In the genomic region with DNA sequence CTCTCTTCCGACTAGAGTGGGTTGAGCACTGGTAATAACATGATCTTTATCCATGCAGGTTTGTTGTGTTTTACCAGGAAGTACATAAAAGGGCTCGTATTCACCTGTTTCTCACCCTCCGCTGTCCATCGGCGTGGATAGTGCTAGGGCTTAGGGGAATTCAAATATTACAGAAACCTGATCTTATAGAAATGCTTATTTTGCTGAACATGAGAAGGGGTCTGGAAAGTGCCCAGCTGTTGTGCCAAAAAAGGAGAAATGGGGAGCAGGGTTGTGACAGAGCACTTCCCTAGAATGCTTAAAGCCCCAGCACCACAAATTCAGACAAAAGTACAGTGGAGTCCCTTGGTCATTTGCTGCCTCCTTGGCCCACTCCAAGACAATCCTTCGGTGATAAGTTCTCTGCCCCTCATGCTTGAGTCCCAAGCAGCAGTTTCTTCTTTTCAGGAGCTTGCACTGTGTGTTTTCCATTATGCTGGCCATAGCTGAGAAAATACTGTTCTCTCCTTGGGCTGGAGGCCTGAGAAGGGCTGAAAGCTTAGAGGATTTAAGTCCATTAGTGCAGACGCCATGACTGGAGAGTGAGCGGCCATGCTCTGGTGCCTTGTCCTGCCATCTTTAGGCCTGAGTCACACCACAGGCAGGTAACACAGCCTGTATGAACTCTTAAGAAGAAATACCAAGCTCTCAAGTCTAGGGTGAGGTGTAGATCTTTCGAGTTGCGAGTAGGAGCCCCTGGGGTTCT, we compare ENCODE assay signal across 7 mouse cellular contexts. TPM values are rescaled to one million over a fixed set of nuclear protein-coding genes. Genes with fewer than 3 reads are reported as not detected.
A peak's percentile ranks its signal among the peaks of the same experiment; 100 is the strongest.
DNase-seq lines count a peak whose midpoint lies in the region; ATAC-seq and TF ChIP-seq lines count a peak whose summit lies in the region.

No protein-coding gene starts in this region.

- H3K9me3 ChIP-seq in megakaryocyte, embryonic 14.5 days, result no peaks in the 10 kb centered on the region
- no peaks in the 10 kb centered on the region for H3K9me3 ChIP-seq in forebrain, embryonic 16.5 days (ENCODE audit: control insufficient read depth, low read length)
- H3K9me3 ChIP-seq in liver, embryonic 11.5 days (ENCODE audit: control insufficient read depth, low read length), result no peaks in the 10 kb centered on the region
- no peaks in the 10 kb centered on the region for H3K9me3 ChIP-seq in stomach, postnatal 0 days (ENCODE audit: control insufficient read depth, low read length)

- peak overlapping the region; percentile 62 for H3K9ac ChIP-seq in forebrain, embryonic 16.5 days (replicated peaks; ENCODE audit: low read depth, low read length)
- peak overlapping the region; percentile 74 for H3K9ac ChIP-seq in liver, embryonic 11.5 days (ENCODE audit: low read depth, low read length)
- peak overlapping the region; percentile 72 for H3K9ac ChIP-seq in stomach, postnatal 0 days (ENCODE audit: low read length)

- H3K4me3 ChIP-seq in megakaryocyte, embryonic 14.5 days (replicated peaks), result peak overlapping the region; percentile 100
- H3K4me3 ChIP-seq in forebrain, embryonic 16.5 days (replicated peaks; ENCODE audit: low read length), result no peak overlapping the region; the same call in 1 of the 2 replicates
- H3K4me3 ChIP-seq in liver, embryonic 11.5 days (ENCODE audit: low read depth, low read length), result peak overlapping the region; percentile 88
- peak overlapping the region; percentile 70; the same call in 1 of the 2 replicates for H3K4me3 ChIP-seq in stomach, postnatal 0 days (ENCODE audit: low read depth, low read length)

- 82% methylated on average over 10 of the region's 10 CpGs for WGBS in forebrain, embryonic 16.5 days
- WGBS in liver, embryonic 11.5 days, result 79% methylated on average over 10 of the region's 10 CpGs
- WGBS in stomach, postnatal 0 days, result 74% methylated on average over 10 of the region's 10 CpGs

- no peaks in the 10 kb centered on the region for H3K27me3 ChIP-seq in megakaryocyte, embryonic 14.5 days (replicated peaks)
- H3K27me3 ChIP-seq in forebrain, embryonic 16.5 days (replicated peaks; ENCODE audit: control insufficient read depth, insufficient read depth, low read length), result 0 out of 2 replicates have a peak, but pooled peaks cover 4% of the 10 kb centered on the region
- no peaks in the 10 kb centered on the region; the same call in 1 of the 2 replicates for H3K27me3 ChIP-seq in liver, embryonic 11.5 days (replicated peaks; ENCODE audit: control insufficient read depth, insufficient read depth, low read length)
- H3K27me3 ChIP-seq in stomach, postnatal 0 days (ENCODE audit: control insufficient read depth, insufficient read depth, low read length), result no peaks in the 10 kb centered on the region

- H3K36me3 ChIP-seq in megakaryocyte, embryonic 14.5 days (replicated peaks; ENCODE audit: low read length), result peaks cover 43% of the 10 kb centered on the region
- no peaks in the 10 kb centered on the region for H3K36me3 ChIP-seq in forebrain, embryonic 16.5 days (ENCODE audit: control insufficient read depth, insufficient read depth)
- H3K36me3 ChIP-seq in liver, embryonic 11.5 days (ENCODE audit: control insufficient read depth, insufficient read depth, low read length), result peaks cover 10% of the 10 kb centered on the region; the same call in 1 of the 2 replicates
- peaks cover 4% of the 10 kb centered on the region; the same call in 1 of the 2 replicates for H3K36me3 ChIP-seq in stomach, postnatal 0 days (ENCODE audit: control insufficient read depth, insufficient read depth, low read length)

- TF ChIP-seq CTCF in stomach, postnatal 0 days (IDR thresholded peaks at IDR 0.05; ENCODE audit: low read depth), result no peak

- H3K27ac ChIP-seq in forebrain, embryonic 16.5 days (ENCODE audit: low read length), result no peak overlapping the region
- no peak overlapping the region for H3K27ac ChIP-seq in liver, embryonic 11.5 days (ENCODE audit: low read depth, low read length)
- H3K27ac ChIP-seq in stomach, postnatal 0 days (replicated peaks), result no peak overlapping the region

- DNase-seq in liver, embryonic 11.5 days (ENCODE audit: low spot score), result no peak
- no peak for DNase-seq in stomach, postnatal 0 days (ENCODE audit: low spot score)
- no peak for DNase-seq in adrenal gland, postnatal 14 days
- DNase-seq in urinary bladder, postnatal 4 days (ENCODE audit: low spot score in 2 of 2), result no peak

- no peak for ATAC-seq in megakaryocyte, adult 5-6 weeks (ENCODE audit: poor library complexity, severe bottlenecking)
- ATAC-seq in forebrain, embryonic 16.5 days, result no peak
- ATAC-seq in liver, embryonic 11.5 days (replicated peaks; ENCODE audit: low FRiP score), result no peak
- no peak for ATAC-seq in stomach, postnatal 0 days (ENCODE audit: low FRiP score, low TSS enrichment)

- TF ChIP-seq EP300 in stomach, postnatal 0 days (optimal IDR thresholded peaks at IDR 0.05), result no peak

- peaks cover 35% of the 10 kb centered on the region for H3K4me1 ChIP-seq in megakaryocyte, embryonic 14.5 days
- H3K4me1 ChIP-seq in forebrain, embryonic 16.5 days (replicated peaks; ENCODE audit: control insufficient read depth, insufficient read depth, low read length), result peaks cover 17% of the 10 kb centered on the region
- peaks cover 9% of the 10 kb centered on the region for H3K4me1 ChIP-seq in liver, embryonic 11.5 days (replicated peaks; ENCODE audit: control insufficient read depth, insufficient read depth, low read length)
- H3K4me1 ChIP-seq in stomach, postnatal 0 days (replicated peaks; ENCODE audit: control insufficient read depth, insufficient read depth), result no peaks in the 10 kb centered on the region

- H3K4me2 ChIP-seq in forebrain, embryonic 16.5 days (ENCODE audit: low read length), result peak overlapping the region; percentile 88
- H3K4me2 ChIP-seq in liver, embryonic 11.5 days, result peak overlapping the region; percentile 89
- H3K4me2 ChIP-seq in stomach, postnatal 0 days (replicated peaks; ENCODE audit: low read depth), result peak overlapping the region; percentile 92

RNA-seq across cellular contexts. Expression of a gene that starts 1.4 kb away (rescaled TPM):
- polyA plus RNA-seq in megakaryocyte, embryonic 14.5 days (2012; ENCODE audit: insufficient read depth, low replicate concordance), result 2.0 and 2.8 TPM in 2 replicates
- 3.7 and 4.0 TPM in 2 replicates for total RNA-seq in megakaryocyte, adult 5-6 weeks (2015)
- total RNA-seq in megakaryocyte, adult 5-6 weeks (2017), result 8.4 and 13.0 TPM in 2 replicates
- polyA plus RNA-seq in forebrain, embryonic 16.5 days (2015; fragmentation: Nextera tagmentation; extraction: Ambion mirVana), result 14.4 and 17.8 TPM in 2 replicates
- polyA plus RNA-seq in liver, embryonic 11.5 days (2014; fragmentation: Nextera tagmentation; extraction: Ambion mirVana), result 38.3 and 38.6 TPM in 2 replicates
- polyA plus RNA-seq in stomach, postnatal 0 days (2015; fragmentation: Nextera tagmentation; extraction: Ambion mirVana), result 24.1 and 25.1 TPM in 2 replicates
- total RNA-seq in adrenal gland, postnatal 14 days (2021), result 40.6 and 43.0 TPM in 2 replicates

RNA-seq across cellular contexts. Expression of a gene that starts 11.6 kb away (rescaled TPM):
- 7.5 and 29.1 TPM in 2 replicates for polyA plus RNA-seq in megakaryocyte, embryonic 14.5 days (2012; ENCODE audit: insufficient read depth, low replicate concordance)
- total RNA-seq in megakaryocyte, adult 5-6 weeks (2015), result 29.5 and 46.1 TPM in 2 replicates
- total RNA-seq in megakaryocyte, adult 5-6 weeks (2017), result 22.8 and 25.0 TPM in 2 replicates
- 40.2 and 50.1 TPM in 2 replicates for polyA plus RNA-seq in forebrain, embryonic 16.5 days (2015; fragmentation: Nextera tagmentation; extraction: Ambion mirVana)
- polyA plus RNA-seq in liver, embryonic 11.5 days (2014; fragmentation: Nextera tagmentation; extraction: Ambion mirVana), result 53.8 and 56.3 TPM in 2 replicates
- polyA plus RNA-seq in stomach, postnatal 0 days (2015; fragmentation: Nextera tagmentation; extraction: Ambion mirVana), result 51.3 and 52.7 TPM in 2 replicates
- 122 and 150 TPM in 2 replicates for total RNA-seq in adrenal gland, postnatal 14 days (2021)

RNA-seq across cellular contexts. Expression of a gene that starts 14.2 kb away (rescaled TPM):
- polyA plus RNA-seq in megakaryocyte, embryonic 14.5 days (2012; ENCODE audit: insufficient read depth, low replicate concordance), result 0.25 TPM in 1 of 2 replicates, not detected in the other
- not detected in 2 replicates for total RNA-seq in megakaryocyte, adult 5-6 weeks (2015)
- total RNA-seq in megakaryocyte, adult 5-6 weeks (2017), result not detected in 2 replicates
- polyA plus RNA-seq in forebrain, embryonic 16.5 days (2015; fragmentation: Nextera tagmentation; extraction: Ambion mirVana), result 0.19 TPM in 1 of 2 replicates, not detected in the other
- 4.3 and 4.9 TPM in 2 replicates for polyA plus RNA-seq in liver, embryonic 11.5 days (2014; fragmentation: Nextera tagmentation; extraction: Ambion mirVana)
- 5.6 and 5.9 TPM in 2 replicates for polyA plus RNA-seq in stomach, postnatal 0 days (2015; fragmentation: Nextera tagmentation; extraction: Ambion mirVana)
- total RNA-seq in adrenal gland, postnatal 14 days (2021), result 1.2 and 12.2 TPM in 2 replicates

RNA-seq across cellular contexts. Expression of a gene that starts 34.6 kb away (rescaled TPM):
- 58.9 and 67.0 TPM in 2 replicates for polyA plus RNA-seq in megakaryocyte, embryonic 14.5 days (2012; ENCODE audit: insufficient read depth, low replicate concordance)
- 74.4 and 76.3 TPM in 2 replicates for total RNA-seq in megakaryocyte, adult 5-6 weeks (2015)
- total RNA-seq in megakaryocyte, adult 5-6 weeks (2017), result 39.8 and 43.2 TPM in 2 replicates
- 66.8 and 71.1 TPM in 2 replicates for polyA plus RNA-seq in forebrain, embryonic 16.5 days (2015; fragmentation: Nextera tagmentation; extraction: Ambion mirVana)
- polyA plus RNA-seq in liver, embryonic 11.5 days (2014; fragmentation: Nextera tagmentation; extraction: Ambion mirVana), result 123 and 135 TPM in 2 replicates
- polyA plus RNA-seq in stomach, postnatal 0 days (2015; fragmentation: Nextera tagmentation; extraction: Ambion mirVana), result 39.4 and 40.5 TPM in 2 replicates
- 39.5 and 48.8 TPM in 2 replicates for total RNA-seq in adrenal gland, postnatal 14 days (2021)

RNA-seq across cellular contexts. Expression of a gene that starts 34.9 kb away (rescaled TPM):
- polyA plus RNA-seq in megakaryocyte, embryonic 14.5 days (2012; ENCODE audit: insufficient read depth, low replicate concordance), result 18.7 and 57.4 TPM in 2 replicates
- 17.1 and 19.8 TPM in 2 replicates for total RNA-seq in megakaryocyte, adult 5-6 weeks (2015)
- 11.1 and 11.9 TPM in 2 replicates for total RNA-seq in megakaryocyte, adult 5-6 weeks (2017)
- polyA plus RNA-seq in forebrain, embryonic 16.5 days (2015; fragmentation: Nextera tagmentation; extraction: Ambion mirVana), result 82.1 and 86.8 TPM in 2 replicates
- 35.0 and 40.9 TPM in 2 replicates for polyA plus RNA-seq in liver, embryonic 11.5 days (2014; fragmentation: Nextera tagmentation; extraction: Ambion mirVana)
- 45.5 and 47.8 TPM in 2 replicates for polyA plus RNA-seq in stomach, postnatal 0 days (2015; fragmentation: Nextera tagmentation; extraction: Ambion mirVana)
- total RNA-seq in adrenal gland, postnatal 14 days (2021), result 30.2 and 34.6 TPM in 2 replicates
